Mouse (Mus musculus): Measurements from ENCODE around the gene Idnk. TPM values are rescaled to one million over a fixed set of nuclear protein-coding genes. Genes with fewer than 3 reads are reported as not detected.

Idnk gene
- total and polyA plus RNA-seq, 3 experiments, result 29.5 to 50.3 TPM; not detected in 1

GRCm38 (mm10) chr13:58176105-58176504 lies 18.7 kb downstream of the Idnk start:
- Histone ChIP-seq H3K36me3 (ENCODE audit: control insufficient read depth in 1 of 2, insufficient read depth in 2 of 2, low read length in 2 of 2) (peaks cover 0 to 18% of the 10 kb centered on the region in 2 experiments; a peak in 2 of 4 replicates), H3K4me3 (ENCODE audit: control insufficient read depth in 1 of 2, insufficient read depth in 1 of 2, low read depth in 2 of 2, low read length in 2 of 2) (no peak overlapping the region), H3K79me2 (ENCODE audit: control insufficient read depth, insufficient read depth, low read length, poor library complexity) (no peaks in the 10 kb centered on the region), H3K27ac (ENCODE audit: control insufficient read depth, low read depth, low read length) (no peak overlapping the region), H3K9me3 (replicated peaks; ENCODE audit: insufficient read depth, low read length) (no peaks in the 10 kb centered on the region), H3K4me1 (ENCODE audit: control insufficient read depth in 1 of 2, insufficient read depth in 2 of 2, low read length in 2 of 2) (no peaks in the 10 kb centered on the region), H3K27me3 (ENCODE audit: control insufficient read depth in 1 of 2, insufficient read depth in 2 of 2, low read length in 2 of 2) (no peaks in the 10 kb centered on the region), H3K9ac (ENCODE audit: control insufficient read depth, low read depth, low read length, poor library complexity, severe bottlenecking) (no peak overlapping the region)
- DNase-seq (ENCODE audit: low read depth, low spot score), result no peak
- TF ChIP-seq NRF1 (IDR thresholded peaks at IDR 0.05; ENCODE audit: insufficient read depth, low read depth, low read length, poor library complexity, severe bottlenecking) (no peak), NELFE (IDR thresholded peaks at IDR 0.05; ENCODE audit: low read depth, low read length) (no peak), POLR2AphosphoS5 (IDR thresholded peaks at IDR 0.05; ENCODE audit: borderline replicate concordance, low read depth, low read length) (no peak)

GRCm38 (mm10) chr13:58177511-58178208 lies 20.2 kb downstream of the Idnk start:
- DNase-seq (ENCODE audit: low read depth, low spot score), result no peak
- no peaks in the 10 kb centered on the region for H3K79me2 ChIP-seq (ENCODE audit: control insufficient read depth, insufficient read depth, low read length, poor library complexity)
- no peak overlapping the region for H3K27ac ChIP-seq (ENCODE audit: control insufficient read depth, low read depth, low read length)
- no peaks in the 10 kb centered on the region for H3K27me3 ChIP-seq (ENCODE audit: control insufficient read depth in 1 of 2, insufficient read depth in 2 of 2, low read length in 2 of 2)
- TF ChIP-seq JUND (IDR thresholded peaks at IDR 0.05; ENCODE audit: low read depth, low read length) (no peak), CTCF (IDR thresholded peaks at IDR 0.05 in 2 of 3, conservative IDR thresholded peaks at IDR 0.05 in 1 of 3; ENCODE audit: control insufficient read depth in 1 of 3, insufficient read depth in 1 of 3, low read depth in 2 of 3, low read length in 3 of 3, poor library complexity in 1 of 3, severe bottlenecking in 1 of 3) (0 out of 6 replicates have a peak, but pooled peaks of 1 of the 3 experiments have one; percentile 6), KAT2A (conservative IDR thresholded peaks at IDR 0.05; ENCODE audit: low read depth, low read length) (no peak), NRF1 (IDR thresholded peaks at IDR 0.05; ENCODE audit: insufficient read depth, low read depth, low read length, poor library complexity, severe bottlenecking) (no peak), MEF2A (IDR thresholded peaks at IDR 0.05; ENCODE audit: extremely low read depth, insufficient replicate concordance, low read depth, low read length, poor library complexity, severe bottlenecking) (no peak), TBP (IDR thresholded peaks at IDR 0.05; ENCODE audit: low read depth, low read length) (no peak), MXI1 (IDR thresholded peaks at IDR 0.05; ENCODE audit: low read depth, low read length) (no peak), ZKSCAN1 (IDR thresholded peaks at IDR 0.05; ENCODE audit: low read depth, low read length) (no peak)
- H3K36me3 ChIP-seq (ENCODE audit: control insufficient read depth in 1 of 2, insufficient read depth in 2 of 2, low read length in 2 of 2), result peaks cover 0 to 26% of the 10 kb centered on the region in 2 experiments; a peak in 2 of 4 replicates
- no peak overlapping the region for H3K4me3 ChIP-seq (ENCODE audit: control insufficient read depth in 1 of 2, insufficient read depth in 1 of 2, low read depth in 2 of 2, low read length in 2 of 2)
- H3K4me1 ChIP-seq (ENCODE audit: control insufficient read depth in 1 of 2, insufficient read depth in 2 of 2, low read length in 2 of 2), result no peaks in the 10 kb centered on the region
- no peak overlapping the region for H3K9ac ChIP-seq (ENCODE audit: control insufficient read depth, low read depth, low read length, poor library complexity, severe bottlenecking)
- no peaks in the 10 kb centered on the region for H3K9me3 ChIP-seq (replicated peaks; ENCODE audit: insufficient read depth, low read length)

Data from MEL (cell line).